Mouse (Mus musculus) heart, adult 11 months (tissue): Measurements from ENCODE around the gene Tgif1.
A peak's percentile ranks its signal among the peaks of the same experiment; 100 is the strongest.

Experiments
- DNase-seq: peaks from one replicate; pipeline ENCODE4 v3.0.0; 2022

Tgif1 gene

GRCm38 (mm10) chr17:70865060-70865604 is 11.8 kb upstream of the Tgif1 start:
- no peak for DNase-seq

GRCm38 (mm10) chr17:70864645-70865044 is 11.3 kb upstream of the Tgif1 start:
- DNase-seq, result no peak

GRCm38 (mm10) chr17:70864117-70864516 is 10.8 kb upstream of the Tgif1 start:
- DNase-seq, result no peak

GRCm38 (mm10) chr17:70858814-70859213 is 5.5 kb upstream of the Tgif1 start:
- no peak for DNase-seq

- no peak for DNase-seq
Measured at GRCm38 (mm10) chr17:70856871-70857415, 3.6 kb upstream of the Tgif1 start.

- no peak for DNase-seq
Measured at GRCm38 (mm10) chr17:70854021-70854420, 675 bp upstream of the Tgif1 start.

GRCm38 (mm10) chr17:70852686-70853386 is 510 bp downstream of the Tgif1 start:
- DNase-seq, result peak; percentile 99

GRCm38 (mm10) chr17:70852011-70852685 is 1.2 kb downstream of the Tgif1 start:
- DNase-seq, result peak; percentile 96

GRCm38 (mm10) chr17:70850996-70851991 is 2.1 kb downstream of the Tgif1 start:
- peak; percentile 99 for DNase-seq

GRCm38 (mm10) chr17:70850233-70850995 is 2.9 kb downstream of the Tgif1 start:
- peak; percentile 97 for DNase-seq

- peak; percentile 99 for DNase-seq
Measured at GRCm38 (mm10) chr17:70849399-70850232, 3.7 kb downstream of the Tgif1 start.

- DNase-seq, result peak; percentile 98
Measured at GRCm38 (mm10) chr17:70848511-70849398, 4.6 kb downstream of the Tgif1 start.

GRCm38 (mm10) chr17:70847751-70848510 is 5.4 kb downstream of the Tgif1 start:
- DNase-seq, result no peak

- DNase-seq, result no peak
Measured at GRCm38 (mm10) chr17:70847086-70847485, 6.3 kb downstream of the Tgif1 start.

GRCm38 (mm10) chr17:70846111-70846644 is 7.2 kb downstream of the Tgif1 start:
- DNase-seq, result peak; percentile 91

- no peak for DNase-seq
Measured at GRCm38 (mm10) chr17:70845543-70845942, 7.8 kb downstream of the Tgif1 start.

GRCm38 (mm10) chr17:70844971-70845370 is 8.4 kb downstream of the Tgif1 start:
- DNase-seq, result no peak

- peak; percentile 77 for DNase-seq
Measured at GRCm38 (mm10) chr17:70843252-70843651, 10.1 kb downstream of the Tgif1 start.

GRCm38 (mm10) chr17:70838533-70838932 is 14.8 kb downstream of the Tgif1 start:
- DNase-seq, result peak; percentile 36
